Mouse (Mus musculus) c-Kit-positive CD71-positive TER-119-negative erythroid progenitor cells, embryonic 14.5 days (primary cell): ENCODE data around the gene Arhgef10l.

Experiments
- DNase-seq: peaks from one replicate; pipeline ENCODE4 v3.0.0-alpha.2; 2013; ENCODE audit warnings: low read depth

The Arhgef10l gene

DNA sequence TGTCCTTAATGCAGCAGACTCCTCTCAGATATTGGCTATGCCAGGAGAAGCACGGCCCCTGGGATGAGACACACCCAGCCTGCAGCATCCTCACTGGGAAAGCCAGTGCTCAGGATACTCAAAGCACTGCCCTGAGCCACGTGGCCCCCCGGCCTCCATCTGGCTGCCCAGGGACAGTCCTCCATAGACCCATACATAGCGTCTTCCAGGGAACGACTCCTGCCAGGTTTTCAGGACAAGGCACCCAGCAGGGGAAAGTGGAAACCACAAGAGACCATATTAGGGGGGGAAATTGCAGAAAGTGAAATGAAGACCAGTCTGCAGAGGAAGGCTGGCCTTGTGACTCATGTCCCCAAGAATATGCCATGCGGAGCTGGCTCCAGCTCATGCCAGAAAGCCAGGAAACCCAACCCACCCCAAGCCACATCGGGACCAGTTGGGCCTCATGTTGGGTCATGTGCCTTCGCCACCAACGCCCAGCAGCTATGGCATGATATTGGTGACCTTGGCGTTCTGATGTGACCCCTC, 30.9 kb downstream of the Arhgef10l start:
- DNase-seq, result no peak

DNA sequence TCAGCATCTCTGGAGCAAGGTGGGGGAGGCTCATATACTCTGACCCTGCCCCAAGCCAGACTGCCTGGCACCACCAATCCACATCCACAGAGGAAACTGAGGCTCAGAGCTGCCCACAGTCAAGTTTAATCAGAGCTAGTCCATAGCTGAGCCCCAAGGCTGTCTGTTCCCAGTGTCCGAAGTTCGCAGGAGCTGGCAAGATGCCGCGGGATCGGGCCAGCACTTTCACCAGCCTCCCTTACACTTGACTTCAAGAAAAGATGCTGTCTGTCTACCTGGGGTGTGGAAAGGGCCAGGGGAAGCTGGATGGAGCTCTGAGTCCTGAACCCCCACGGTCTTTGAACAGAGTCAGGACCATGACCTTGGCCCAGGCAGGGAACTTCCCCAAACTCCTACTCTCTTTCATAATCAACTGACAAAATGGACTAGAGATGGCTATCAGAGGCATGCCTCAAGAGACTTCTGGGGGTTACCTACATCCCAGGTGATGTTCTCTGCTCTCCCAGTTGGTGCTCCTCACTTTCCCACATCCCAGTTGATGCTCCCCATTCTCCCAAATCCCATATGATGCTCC, 34.4 kb downstream of the Arhgef10l start:
- DNase-seq, result no peak

DNA sequence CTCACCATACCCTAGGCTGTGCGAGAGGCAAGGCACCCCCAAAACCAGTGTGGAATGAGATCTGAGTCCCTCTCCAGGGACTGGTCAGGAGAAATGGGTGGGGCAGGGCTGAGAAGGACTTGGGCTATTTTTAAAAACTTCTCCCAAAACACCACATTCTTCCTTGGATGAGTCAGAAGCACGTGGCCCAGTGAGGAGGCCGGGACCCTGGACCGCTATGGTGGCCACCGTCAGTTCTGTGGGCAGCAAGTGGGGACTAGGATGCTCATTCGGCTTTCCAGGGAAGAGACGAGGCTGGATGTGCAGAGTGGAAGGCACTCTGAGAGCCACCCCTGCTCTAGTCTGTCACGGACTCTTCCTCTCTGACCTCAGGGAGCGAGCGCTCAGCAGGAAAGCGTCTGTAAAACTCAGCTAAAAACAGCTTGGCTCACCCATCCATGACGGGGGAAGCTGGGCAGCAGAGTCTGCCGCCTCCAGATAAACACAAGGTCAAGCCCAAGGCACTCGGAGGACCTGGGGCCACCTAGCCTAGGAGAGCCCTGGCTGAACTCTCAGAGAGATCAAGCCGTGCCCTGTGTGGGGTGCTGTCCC, 35.1 kb downstream of the Arhgef10l start:
- no peak for DNase-seq

- DNase-seq, result no peak
These were observed 35.7 kb downstream of the Arhgef10l start for GRCm38 (mm10) chr4:140630136-140630535.

DNA sequence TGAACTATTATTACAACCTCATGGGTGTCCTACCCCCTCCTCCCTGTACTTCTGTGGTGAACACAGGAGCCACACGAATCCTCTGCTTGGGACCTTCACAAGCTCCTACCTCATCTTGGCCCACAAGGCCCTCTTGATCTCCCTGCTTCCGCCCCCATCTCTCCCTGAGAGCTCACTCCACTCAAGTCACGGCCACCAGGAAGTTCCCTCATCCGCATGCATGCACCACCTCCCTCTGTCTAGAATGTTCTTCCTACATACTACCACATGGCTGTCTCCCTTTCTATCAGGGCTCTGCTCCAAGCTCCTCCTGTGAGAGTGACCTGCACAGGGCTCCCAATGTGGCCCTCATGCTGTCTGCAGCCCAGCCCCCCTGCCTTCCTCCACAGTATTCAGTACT, 36.8 kb downstream of the Arhgef10l start:
- DNase-seq, result no peak

- DNase-seq, result no peak
These were observed 37.3 kb downstream of the Arhgef10l start for GRCm38 (mm10) chr4:140628412-140628943.

GRCm38 (mm10) chr4:140625651-140626525, 39.9 kb downstream of the Arhgef10l start:
- no peak for DNase-seq

- no peak for DNase-seq
These were observed 41.2 kb downstream of the Arhgef10l start for GRCm38 (mm10) chr4:140624468-140625176.

GRCm38 (mm10) chr4:140624087-140624467, 41.7 kb downstream of the Arhgef10l start:
- DNase-seq, result no peak

DNA sequence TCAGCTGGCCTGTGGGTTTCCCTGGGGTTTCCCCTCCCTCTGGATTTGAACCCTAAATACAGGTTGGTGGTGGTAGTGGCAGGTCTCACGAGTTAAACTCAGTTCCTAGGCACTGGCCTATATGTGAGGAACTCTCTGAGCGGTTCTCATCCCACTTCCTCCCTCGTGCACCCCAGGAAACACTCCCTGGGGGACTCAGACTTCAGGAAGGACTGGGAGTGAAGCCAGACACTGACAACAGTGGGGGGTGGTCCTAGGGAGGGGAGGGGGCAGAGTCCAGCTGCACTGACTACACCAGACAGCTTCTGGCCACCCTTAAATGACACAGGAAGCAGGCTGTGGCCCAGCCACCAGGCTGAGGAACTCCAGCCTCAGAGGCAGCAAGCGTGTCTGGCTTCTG, 43.0 kb downstream of the Arhgef10l start:
- DNase-seq, result no peak

DNA sequence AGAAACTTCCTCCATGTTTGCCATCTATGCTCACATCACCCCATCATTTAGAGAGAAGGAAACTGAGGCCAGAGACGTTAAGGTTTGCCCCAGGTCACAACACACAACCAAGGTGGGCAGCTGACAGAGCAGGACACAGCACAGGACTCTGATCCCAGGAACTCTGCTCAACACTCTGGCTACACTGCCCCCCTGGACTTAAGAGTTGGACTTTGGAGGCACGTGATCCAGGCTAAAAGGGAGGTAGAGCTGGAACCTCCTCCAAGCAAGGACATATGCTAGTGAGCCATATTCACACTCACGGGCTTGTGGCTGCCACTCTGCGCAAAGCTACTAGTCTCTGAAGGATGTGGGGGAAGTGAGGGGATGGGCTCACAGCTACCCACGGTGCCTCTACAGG, 45.3 kb downstream of the Arhgef10l start:
- no peak for DNase-seq

GRCm38 (mm10) chr4:140617391-140618385, 48.1 kb downstream of the Arhgef10l start:
- no peak for DNase-seq

- no peak for DNase-seq
These were observed 48.9 kb downstream of the Arhgef10l start for GRCm38 (mm10) chr4:140616894-140617293.

- DNase-seq, result no peak
These were observed 49.6 kb downstream of the Arhgef10l start for GRCm38 (mm10) chr4:140616196-140616595.

GRCm38 (mm10) chr4:140615771-140616170, 50.0 kb downstream of the Arhgef10l start:
- no peak for DNase-seq

- no peak for DNase-seq
These were observed 51.3 kb downstream of the Arhgef10l start for GRCm38 (mm10) chr4:140614553-140614952.

DNA sequence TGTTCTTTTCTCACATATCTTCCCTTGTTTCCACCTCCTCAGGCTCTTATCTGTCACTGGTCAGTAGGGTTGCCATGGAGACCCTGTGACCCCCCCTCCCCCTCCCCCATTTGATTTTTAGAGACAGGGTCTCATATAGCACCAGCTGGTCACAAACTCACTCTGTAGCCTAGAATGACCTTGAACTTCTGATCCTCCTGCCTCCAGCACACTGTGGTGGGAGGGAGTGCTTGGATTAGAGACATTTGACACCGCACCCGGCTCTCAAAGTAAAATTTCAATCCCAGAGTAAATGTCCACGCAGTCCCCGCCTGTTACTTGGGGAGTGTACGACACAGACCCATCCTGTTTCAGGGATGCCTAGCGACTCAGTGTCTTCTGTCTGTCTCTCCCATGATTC, 51.7 kb downstream of the Arhgef10l start:
- DNase-seq, result no peak

DNA sequence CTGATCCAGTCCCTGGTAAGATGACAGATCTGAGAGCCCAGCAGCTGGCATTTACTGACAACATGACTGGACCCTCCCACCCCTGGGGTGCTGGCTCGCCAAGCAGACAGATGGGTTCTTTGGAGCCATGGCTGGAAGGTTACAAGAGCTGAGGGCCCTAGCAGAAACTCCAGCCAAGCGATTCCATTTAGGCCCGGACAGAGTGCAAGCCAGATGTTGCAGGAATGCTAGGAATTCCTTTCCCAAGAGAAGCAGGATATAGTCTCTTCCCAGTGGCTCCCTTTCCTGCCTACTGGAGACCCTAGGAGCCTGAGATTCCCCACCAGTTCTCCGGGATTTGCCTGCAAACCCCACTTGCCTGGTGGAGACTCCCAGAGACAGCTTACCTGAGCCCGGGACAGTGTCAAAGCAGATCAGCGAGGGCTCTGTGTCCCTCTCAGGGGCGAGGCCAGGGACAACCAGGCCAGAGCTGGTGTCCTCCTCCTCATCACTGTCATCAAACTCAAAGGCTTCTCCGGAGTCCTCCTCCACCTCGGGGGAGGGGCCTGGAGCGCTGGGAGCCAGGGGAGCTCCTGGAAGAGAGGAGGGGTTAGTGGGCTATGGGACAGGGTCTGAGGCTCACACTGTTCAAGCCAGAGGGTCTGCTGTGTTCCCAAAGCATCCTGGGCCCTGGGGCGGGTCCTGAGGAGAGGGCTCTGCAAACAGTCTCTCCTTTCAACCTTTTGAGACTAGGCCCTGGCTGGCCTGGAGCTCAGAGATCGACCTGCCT, 54.8 kb downstream of the Arhgef10l start:
- no peak for DNase-seq

DNA sequence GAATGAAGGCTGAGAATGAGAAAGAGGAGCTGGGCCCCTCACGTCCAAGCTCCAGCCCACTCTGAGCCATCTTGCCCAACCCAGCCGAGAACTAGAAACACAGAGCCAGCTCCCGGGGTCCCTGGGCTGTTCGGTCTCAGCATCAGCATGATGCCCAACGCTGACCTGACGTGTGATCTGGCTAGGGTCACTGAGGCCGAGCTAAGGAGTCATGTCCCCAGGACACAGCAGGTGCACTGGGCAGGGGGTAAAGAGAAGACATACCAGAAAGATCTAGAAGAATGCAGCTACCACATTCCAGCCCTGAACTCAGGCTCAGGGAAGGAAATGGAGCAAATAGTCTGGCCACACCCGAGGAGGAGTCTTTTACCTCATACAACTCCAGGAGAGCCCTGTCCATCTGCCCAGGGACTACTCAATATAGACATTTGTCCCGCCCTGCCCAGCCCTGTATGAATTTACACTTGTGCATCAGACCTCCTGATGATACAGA, 57.5 kb downstream of the Arhgef10l start:
- no peak for DNase-seq

GRCm38 (mm10) chr4:140606779-140607178, 59.0 kb downstream of the Arhgef10l start:
- DNase-seq, result no peak
